Comparison of ENCODE assay signal across 8 mouse cellular contexts in genomic region chr1:82286190-82287051, GRCm38 (mm10). TPM values are rescaled to one million over a fixed set of nuclear protein-coding genes. Genes with fewer than 3 reads are reported as not detected.
DNase-seq lines count a peak whose midpoint lies in the region; ATAC-seq and TF ChIP-seq lines count a peak whose summit lies in the region.

No protein-coding gene starts in this region.

- peak overlapping the region; percentile 69 for H3K9ac ChIP-seq in embryonic facial prominence, embryonic 14.5 days (ENCODE audit: low read depth, low read length)
- peak overlapping the region; percentile 96 for H3K9ac ChIP-seq in heart, embryonic 14.5 days (ENCODE audit: low read length)
- H3K9ac ChIP-seq in limb, embryonic 15.5 days = peak overlapping the region; percentile 43
- H3K9ac ChIP-seq in stomach, embryonic 15.5 days = no peak overlapping the region

- no peak for ATAC-seq in embryonic facial prominence, embryonic 14.5 days (ENCODE audit: low read depth)
- no peak for ATAC-seq in heart, embryonic 14.5 days (ENCODE audit: insufficient number of reproducible peaks, insufficient read depth, low FRiP score, low read depth)
- no peak for ATAC-seq in limb, embryonic 15.5 days (ENCODE audit: insufficient number of reproducible peaks, low FRiP score, low TSS enrichment, low read depth)
- no peak for ATAC-seq in stomach, embryonic 15.5 days (ENCODE audit: insufficient read depth, low FRiP score, low read depth)
- no peak for ATAC-seq in inflammation-experienced regulatory T-cells, adult 6 months

- no peak for TF ChIP-seq POLR2A in lung, adult 2 months (IDR thresholded peaks at IDR 0.05; ENCODE audit: borderline replicate concordance, extremely low read depth, low read depth, low read length)

- peaks cover 25% of the 10 kb centered on the region; the same call in 1 of the 2 replicates for H3K36me3 ChIP-seq in embryonic facial prominence, embryonic 14.5 days (ENCODE audit: control insufficient read depth, insufficient read depth, low read length)
- peaks cover 26% of the 10 kb centered on the region for H3K36me3 ChIP-seq in heart, embryonic 14.5 days (ENCODE audit: control insufficient read depth, insufficient read depth, low read length)
- peaks cover 24% of the 10 kb centered on the region for H3K36me3 ChIP-seq in limb, embryonic 15.5 days
- H3K36me3 ChIP-seq in stomach, embryonic 15.5 days = peaks cover 7% of the 10 kb centered on the region; the same call in 1 of the 2 replicates

- no peak for DNase-seq in lung, adult 2 months
- no peak for DNase-seq in lung, postnatal 36 days
- DNase-seq in embryonic facial prominence, embryonic 14.5 days (ENCODE audit: low spot score) = peak; percentile 35
- DNase-seq in right cerebral cortex, postnatal 14 days = no peak

- H3K27me3 ChIP-seq in embryonic facial prominence, embryonic 14.5 days (replicated peaks; ENCODE audit: control insufficient read depth, insufficient read depth, low read length) = no peaks in the 10 kb centered on the region
- H3K27me3 ChIP-seq in heart, embryonic 14.5 days (ENCODE audit: control insufficient read depth, insufficient read depth, low read length) = 0 out of 2 replicates have a peak, but pooled peaks cover 11% of the 10 kb centered on the region
- H3K27me3 ChIP-seq in limb, embryonic 15.5 days = no peaks in the 10 kb centered on the region
- no peaks in the 10 kb centered on the region for H3K27me3 ChIP-seq in stomach, embryonic 15.5 days (replicated peaks)

- peak overlapping the region; percentile 63 for H3K4me3 ChIP-seq in lung, adult 2 months (replicated peaks; ENCODE audit: extremely low read depth, low read depth, low read length)
- H3K4me3 ChIP-seq in embryonic facial prominence, embryonic 14.5 days (ENCODE audit: low read depth, low read length) = peak overlapping the region; percentile 83
- H3K4me3 ChIP-seq in heart, embryonic 14.5 days (ENCODE audit: control insufficient read depth in 1 of 2, insufficient read depth in 1 of 2, low read depth in 1 of 2, low read length in 2 of 2) = peak overlapping the region; percentile 56 to 78
- H3K4me3 ChIP-seq in limb, embryonic 15.5 days = peak overlapping the region; percentile 75
- peak overlapping the region; percentile 41 for H3K4me3 ChIP-seq in stomach, embryonic 15.5 days (replicated peaks)

- WGBS in lung, adult 2 months = 30% methylated on average over 15 of the region's 15 CpGs
- WGBS in embryonic facial prominence, embryonic 14.5 days = 16% methylated on average over 15 of the region's 15 CpGs
- 13% methylated on average over 15 of the region's 15 CpGs for WGBS in heart, embryonic 14.5 days
- 18% methylated on average over 15 of the region's 15 CpGs for WGBS in limb, embryonic 15.5 days
- WGBS in stomach, embryonic 15.5 days = 21% methylated on average over 15 of the region's 15 CpGs

- no peak for TF ChIP-seq CTCF in lung, adult 2 months (IDR thresholded peaks at IDR 0.05; ENCODE audit: insufficient read depth, low read length)

- H3K4me2 ChIP-seq in embryonic facial prominence, embryonic 14.5 days (ENCODE audit: low read depth, low read length) = peak overlapping the region; percentile 57
- peak overlapping the region; percentile 73 for H3K4me2 ChIP-seq in heart, embryonic 14.5 days (ENCODE audit: low read length)
- peak overlapping the region; percentile 73 for H3K4me2 ChIP-seq in limb, embryonic 15.5 days
- H3K4me2 ChIP-seq in stomach, embryonic 15.5 days = peak overlapping the region; percentile 88

- peak overlapping the region; percentile 90 for H3K27ac ChIP-seq in embryonic facial prominence, embryonic 14.5 days (replicated peaks; ENCODE audit: low read depth, low read length)
- peak overlapping the region; percentile 75 to 84 for H3K27ac ChIP-seq in heart, embryonic 14.5 days (replicated peaks in 1 of 2; ENCODE audit: control insufficient read depth in 1 of 2, insufficient read depth in 1 of 2, low read depth in 2 of 2, low read length in 2 of 2)
- H3K27ac ChIP-seq in limb, embryonic 15.5 days = peak overlapping the region; percentile 69
- peak overlapping the region; percentile 48; the same call in 1 of the 2 replicates for H3K27ac ChIP-seq in stomach, embryonic 15.5 days

- H3K9me3 ChIP-seq in embryonic facial prominence, embryonic 14.5 days (ENCODE audit: control insufficient read depth, low read length) = no peaks in the 10 kb centered on the region
- no peaks in the 10 kb centered on the region for H3K9me3 ChIP-seq in heart, embryonic 14.5 days (ENCODE audit: control insufficient read depth, low read length)
- no peaks in the 10 kb centered on the region for H3K9me3 ChIP-seq in limb, embryonic 15.5 days
- H3K9me3 ChIP-seq in stomach, embryonic 15.5 days = no peaks in the 10 kb centered on the region

- peaks cover 23% of the 10 kb centered on the region for H3K4me1 ChIP-seq in lung, adult 2 months (ENCODE audit: control insufficient read depth, insufficient read depth, low read length)
- H3K4me1 ChIP-seq in embryonic facial prominence, embryonic 14.5 days (ENCODE audit: control insufficient read depth, insufficient read depth, low read length) = peaks cover 38% of the 10 kb centered on the region
- H3K4me1 ChIP-seq in heart, embryonic 14.5 days (ENCODE audit: control insufficient read depth in 2 of 2, insufficient read depth in 2 of 2, low read length in 2 of 2) = peaks cover 20 to 35% of the 10 kb centered on the region in 2 experiments
- H3K4me1 ChIP-seq in limb, embryonic 15.5 days = peaks cover 42% of the 10 kb centered on the region
- H3K4me1 ChIP-seq in stomach, embryonic 15.5 days = peaks cover 39% of the 10 kb centered on the region

RNA-seq across cellular contexts. Expression of gene Irs1, which starts 4.8 kb away (rescaled TPM):
- 9.6 and 11.1 TPM in 2 replicates for polyA plus RNA-seq in lung, adult 2 months (2012; rRNA removed)
- polyA plus RNA-seq in embryonic facial prominence, embryonic 14.5 days (2014; fragmentation: Nextera tagmentation; extraction: Ambion mirVana) = 14.8 and 16.1 TPM in 2 replicates
- polyA plus RNA-seq in heart, embryonic 14.5 days (2014; fragmentation: Nextera tagmentation; extraction: Ambion mirVana) = 10.5 and 10.7 TPM in 2 replicates
- 13.4 and 13.5 TPM in 2 replicates for polyA plus RNA-seq in limb, embryonic 15.5 days (2015; fragmentation: Nextera tagmentation; extraction: Ambion mirVana)
- 4.4 and 4.6 TPM in 2 replicates for polyA plus RNA-seq in stomach, embryonic 15.5 days (2015; fragmentation: Nextera tagmentation; extraction: Ambion mirVana)
- polyA plus RNA-seq in inflammation-experienced regulatory T-cells, adult 6 months (2017; shearing (Covaris generic)) = not detected

RNA-seq across cellular contexts. Expression of gene Rhbdd1, which starts 29.8 kb away (rescaled TPM):
- polyA plus RNA-seq in lung, adult 2 months (2012; rRNA removed) = 13.5 and 16.3 TPM in 2 replicates
- polyA plus RNA-seq in embryonic facial prominence, embryonic 14.5 days (2014; fragmentation: Nextera tagmentation; extraction: Ambion mirVana) = 6.7 and 6.8 TPM in 2 replicates
- 7.0 and 8.7 TPM in 2 replicates for polyA plus RNA-seq in heart, embryonic 14.5 days (2014; fragmentation: Nextera tagmentation; extraction: Ambion mirVana)
- 11.0 and 11.2 TPM in 2 replicates for polyA plus RNA-seq in limb, embryonic 15.5 days (2015; fragmentation: Nextera tagmentation; extraction: Ambion mirVana)
- polyA plus RNA-seq in stomach, embryonic 15.5 days (2015; fragmentation: Nextera tagmentation; extraction: Ambion mirVana) = 10.7 and 11.2 TPM in 2 replicates
- polyA plus RNA-seq in inflammation-experienced regulatory T-cells, adult 6 months (2017; shearing (Covaris generic)) = 10 to 100 TPM; 15.3 to 21.5 (median 20.5) TPM

RNA-seq across cellular contexts. Expression of gene Gm9747, which starts 53.5 kb away (rescaled TPM):
- polyA plus RNA-seq in lung, adult 2 months (2012; rRNA removed) = 0.04 TPM in 1 of 2 replicates, not detected in the other
- polyA plus RNA-seq in embryonic facial prominence, embryonic 14.5 days (2014; fragmentation: Nextera tagmentation; extraction: Ambion mirVana) = 53.6 and 55.0 TPM in 2 replicates
- polyA plus RNA-seq in heart, embryonic 14.5 days (2014; fragmentation: Nextera tagmentation; extraction: Ambion mirVana) = 38.8 and 40.1 TPM in 2 replicates
- polyA plus RNA-seq in limb, embryonic 15.5 days (2015; fragmentation: Nextera tagmentation; extraction: Ambion mirVana) = 39.8 and 43.6 TPM in 2 replicates
- polyA plus RNA-seq in stomach, embryonic 15.5 days (2015; fragmentation: Nextera tagmentation; extraction: Ambion mirVana) = 13.4 and 13.7 TPM in 2 replicates
- polyA plus RNA-seq in inflammation-experienced regulatory T-cells, adult 6 months (2017; shearing (Covaris generic)) = not detected

Comparison
In these comparisons a context has a peak if more than half of its experiments do, and no peak if none do; other contexts are left out.
1. RNA of gene Gm9747, which starts 53.5 kb away (polyA plus RNA-seq): 53.6 to 55.0 TPM in embryonic facial prominence, embryonic 14.5 days, 38.8 to 40.1 TPM in heart, embryonic 14.5 days, 39.8 to 43.6 TPM in limb, embryonic 15.5 days and 13.4 to 13.7 TPM in stomach, embryonic 15.5 days; 0.04 TPM in lung, adult 2 months and not detected in inflammation-experienced regulatory T-cells, adult 6 months; every median in the first group is over 10 times any median in the second.
2. Peak in every context shown above with its lines, with median percentiles within 50 percentile points of each other: H3K4me3 ChIP-seq, H3K27ac ChIP-seq and H3K4me2 ChIP-seq.